Mouse (Mus musculus) kidney, embryonic 14.5 days (tissue): Measurements from ENCODE around the gene Top1. TPM values are rescaled to one million over a fixed set of nuclear protein-coding genes. Genes with fewer than 3 reads are reported as not detected.

ENCODE experiments used
- ATAC-seq: fragments of 200-750 bp; cut with Nextera tagmentation; 2 replicates; pipeline ENCODE4 v1.8.0; 2017; ENCODE audit warnings: moderate number of reproducible peaks, mild to moderate bottlenecking, moderate TSS enrichment, moderate library complexity; ENCODE audit not compliant: low FRiP score, low TSS enrichment
- H3K27ac ChIP-seq: fragments of 300-500 bp; sonication (generic); 2 replicates; pipeline ENCODE4 v1.5.1; 2014; ENCODE audit warnings: low read depth, mild to moderate bottlenecking, low read length, moderate library complexity, mixed read lengths
- H3K27me3 ChIP-seq: fragments of 300-500 bp; sonication (generic); 2 replicates; pipeline ENCODE4 v1.6.1; 2014; ENCODE audit warnings: mild to moderate bottlenecking, low read length; ENCODE audit not compliant: control insufficient read depth, insufficient read depth
- H3K36me3 ChIP-seq: fragments of 300-500 bp; sonication (generic); 2 replicates; pipeline ENCODE4 v1.6.1; 2014; ENCODE audit warnings: low read length, mixed read lengths; ENCODE audit not compliant: control insufficient read depth, insufficient read depth
- H3K4me1 ChIP-seq: fragments of 300-500 bp; sonication (generic); 2 replicates; pipeline ENCODE4 v1.6.1; 2014; ENCODE audit warnings: low read length, mixed read lengths; ENCODE audit not compliant: control insufficient read depth, insufficient read depth
- H3K4me2 ChIP-seq: fragments of 300-500 bp; sonication (generic); replicated peaks from 2 replicates; pipeline ENCODE4 v1.6.1; 2014; ENCODE audit warnings: low read depth, mild to moderate bottlenecking, low read length
- H3K4me3 ChIP-seq: fragments of 300-500 bp; sonication (generic); 2 replicates; pipeline ENCODE4 v1.5.1; 2014; ENCODE audit warnings: mild to moderate bottlenecking, low read length
- H3K9ac ChIP-seq: fragments of 300-500 bp; sonication (generic); 2 replicates; pipeline ENCODE4 v1.6.1; 2014; ENCODE audit warnings: low read depth, mild to moderate bottlenecking, low read length, moderate library complexity
- H3K9me3 ChIP-seq: fragments of 300-500 bp; sonication (generic); 2 replicates; pipeline ENCODE4 v1.6.1; 2016; ENCODE audit warnings: low read length; ENCODE audit not compliant: control insufficient read depth
- WGBS: fragments of 180-500 bp; shearing (Covaris S2); extraction: QIAGEN DNeasy Blood & Tissue Kit; methylation state at CpG from one replicate; pipeline ENCODE4 v1.1.7; 2014; 5-methylcytosine and 5-hydroxymethylcytosine counted together
- polyA plus RNA-seq: library from polyadenylated mRNA; unstranded; fragments of >200 nt; fragmentation: Nextera tagmentation; extraction: Ambion mirVana; gene quantifications from 2 replicates; pipeline ENCODE4 v1.2.1, GENCODE M21; 2014

Gene Top1
- polyA plus RNA-seq, 1 experiment from 2014 or later, result 108 TPM

- H3K27me3 ChIP-seq, result no peaks in the 10 kb centered on the region
- H3K4me2 ChIP-seq, result peak within 1 kb of the TSS; percentile 91
- no peaks in the 10 kb centered on the region for H3K9me3 ChIP-seq
- peak within 1 kb of the TSS; percentile 72 for H3K4me3 ChIP-seq
- peaks cover 35% of the 10 kb centered on the region for H3K4me1 ChIP-seq
- H3K9ac ChIP-seq, result peak within 1 kb of the TSS; percentile 93
- peak; percentile 95 for ATAC-seq
- peak within 1 kb of the TSS; percentile 91 for H3K27ac ChIP-seq
- peaks cover 20% of the 10 kb centered on the region for H3K36me3 ChIP-seq
- under 1% methylated on average over 82 of the region's 99 CpGs for WGBS
Observed at GRCm38 (mm10) chr2:160731117-160731838, 85.6 kb downstream of the Top1 start, which contains the start of gene Plcg1. Gene Plcg1, plus strand, starts transcription at chr2:160731300.

GRCm38 (mm10) chr2:160731839-160732261 lies 86.2 kb downstream of the Top1 start:
- H3K4me1 ChIP-seq, result peaks cover 35% of the 10 kb centered on the region
- H3K9me3 ChIP-seq, result no peaks in the 10 kb centered on the region
- peak; percentile 33 for ATAC-seq
- WGBS, result 0% methylated on average over 29 of the region's 32 CpGs
- peak overlapping the region; percentile 91 for H3K4me2 ChIP-seq
- H3K4me3 ChIP-seq, result peak overlapping the region; percentile 72
- peaks cover 25% of the 10 kb centered on the region for H3K36me3 ChIP-seq
- peak overlapping the region; percentile 91 for H3K27ac ChIP-seq
- H3K27me3 ChIP-seq, result no peaks in the 10 kb centered on the region
- peak overlapping the region; percentile 93 for H3K9ac ChIP-seq

DNA sequence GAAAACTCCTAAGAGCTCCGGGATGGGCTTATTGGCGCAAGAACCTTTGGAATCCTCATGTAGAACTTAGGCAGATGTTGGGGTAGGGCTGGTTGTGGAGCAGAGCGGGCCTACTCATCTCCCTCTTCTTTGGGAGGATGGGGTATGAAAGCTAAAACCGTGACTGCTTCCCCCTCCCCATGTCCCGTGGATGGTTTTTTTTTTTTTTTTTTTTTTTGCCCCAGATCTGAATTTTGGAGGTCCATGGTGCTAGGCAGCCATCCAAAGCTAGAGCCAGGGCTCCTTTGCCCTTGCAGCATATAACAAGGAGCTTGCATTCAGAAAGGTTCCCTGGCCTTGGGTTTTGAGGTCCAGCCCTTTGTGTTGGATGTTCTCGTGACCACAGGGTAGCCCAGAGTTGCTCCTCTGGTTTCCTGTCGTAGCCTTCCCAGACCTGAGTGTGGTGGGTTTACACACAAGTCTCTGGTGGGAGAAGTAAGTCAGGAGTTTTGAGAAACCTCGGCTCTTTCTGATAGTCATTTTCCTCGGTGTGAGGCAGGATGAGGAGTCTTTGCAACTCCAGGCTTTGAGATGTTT lies 86.8 kb downstream of the Top1 start:
- peak overlapping the region; percentile 91 for H3K4me2 ChIP-seq
- peak overlapping the region; percentile 72 for H3K4me3 ChIP-seq
- no peaks in the 10 kb centered on the region for H3K9me3 ChIP-seq
- no peaks in the 10 kb centered on the region for H3K27me3 ChIP-seq
- H3K36me3 ChIP-seq, result peaks cover 28% of the 10 kb centered on the region
- H3K4me1 ChIP-seq, result peaks cover 35% of the 10 kb centered on the region
- WGBS, result 20% methylated on average over 9 of the region's 9 CpGs
- H3K27ac ChIP-seq, result peak overlapping the region; percentile 91; the same call in 1 of the 2 replicates
- ATAC-seq, result no peak
- peak overlapping the region; percentile 93 for H3K9ac ChIP-seq

DNA sequence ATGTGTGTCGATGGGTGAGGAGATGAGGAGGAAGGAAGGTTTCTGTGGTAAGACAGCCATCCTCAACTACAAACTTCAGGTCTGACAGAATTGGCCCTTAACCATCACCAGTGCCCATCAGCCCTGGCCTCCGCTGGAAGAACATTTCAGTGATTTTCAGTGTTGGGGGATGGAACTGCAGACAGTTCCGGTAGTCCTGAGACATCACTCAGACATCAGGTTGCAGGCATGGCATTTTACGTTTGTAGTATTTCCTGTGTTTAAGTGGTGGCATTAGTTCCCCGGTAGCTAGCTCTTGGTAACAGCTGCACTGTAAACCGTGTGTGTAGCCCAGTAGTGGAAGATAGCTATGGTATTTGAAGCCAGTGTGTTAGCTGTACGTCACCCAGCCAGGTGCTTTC lies 87.4 kb downstream of the Top1 start:
- Histone ChIP-seq H3K9me3 (no peaks in the 10 kb centered on the region), H3K27ac (no peak overlapping the region), H3K27me3 (no peaks in the 10 kb centered on the region), H3K4me3 (peak overlapping the region; percentile 72), H3K9ac (peak overlapping the region; percentile 93), H3K4me2 (peak overlapping the region; percentile 91), H3K4me1 (peaks cover 35% of the 10 kb centered on the region), H3K36me3 (peaks cover 32% of the 10 kb centered on the region)
- 30% methylated on average over 7 of the region's 7 CpGs for WGBS
- ATAC-seq, result no peak

GRCm38 (mm10) chr2:160734331-160734730 lies 88.6 kb downstream of the Top1 start:
- Histone ChIP-seq H3K9me3 (no peaks in the 10 kb centered on the region), H3K27me3 (no peaks in the 10 kb centered on the region), H3K9ac (peak overlapping the region; percentile 15; the same call in 1 of the 2 replicates), H3K36me3 (peaks cover 32% of the 10 kb centered on the region), H3K27ac (no peak overlapping the region), H3K4me1 (peaks cover 35% of the 10 kb centered on the region), H3K4me3 (no peak overlapping the region), H3K4me2 (peak overlapping the region; percentile 91; the same call in 1 of the 2 replicates)
- WGBS, result 63% methylated on average over 3 of the region's 3 CpGs
- ATAC-seq, result no peak

DNA sequence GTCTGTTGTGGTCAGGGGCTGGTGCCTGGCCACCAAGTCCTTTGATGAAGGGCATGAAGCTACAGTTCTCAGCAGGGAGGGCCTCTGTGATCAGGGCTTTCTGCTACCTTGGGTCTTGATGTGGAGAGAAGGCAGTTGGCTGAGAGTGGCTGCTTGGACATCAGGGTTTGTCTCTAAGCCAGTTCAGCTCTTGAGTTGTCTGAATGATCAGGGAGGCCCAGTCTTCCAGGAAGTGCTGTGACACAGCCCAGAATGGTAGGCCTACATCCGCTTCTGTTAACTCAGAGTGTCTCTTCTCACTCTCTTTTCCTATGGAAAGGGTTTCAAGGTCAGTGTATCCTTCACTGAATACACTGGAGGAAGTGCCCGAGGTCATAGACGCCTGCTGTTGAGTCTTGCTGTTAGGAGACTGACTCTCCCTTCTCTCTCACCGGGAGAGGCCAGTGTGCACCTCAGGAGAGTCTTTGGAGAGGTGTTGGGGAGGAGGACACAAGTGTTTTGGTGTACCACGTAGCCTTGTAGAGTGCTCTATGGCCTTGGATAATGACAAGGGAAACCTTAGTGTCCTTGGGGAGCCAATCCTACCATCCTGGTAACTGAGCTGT lies 90.1 kb downstream of the Top1 start:
- WGBS, result 78% methylated on average over 5 of the region's 5 CpGs
- Histone ChIP-seq H3K4me1 (peaks cover 41% of the 10 kb centered on the region), H3K9me3 (no peaks in the 10 kb centered on the region), H3K4me2 (no peak overlapping the region), H3K27ac (no peak overlapping the region), H3K27me3 (no peaks in the 10 kb centered on the region), H3K4me3 (no peak overlapping the region), H3K9ac (no peak overlapping the region), H3K36me3 (peaks cover 32% of the 10 kb centered on the region)
- ATAC-seq, result no peak

GRCm38 (mm10) chr2:160736466-160736865 lies 90.8 kb downstream of the Top1 start:
- no peak overlapping the region for H3K4me3 ChIP-seq
- no peaks in the 10 kb centered on the region for H3K9me3 ChIP-seq
- H3K4me1 ChIP-seq, result peaks cover 41% of the 10 kb centered on the region
- no peak for ATAC-seq
- WGBS, result 87% methylated on average over 3 of the region's 3 CpGs
- H3K27ac ChIP-seq, result no peak overlapping the region
- no peak overlapping the region for H3K4me2 ChIP-seq
- H3K27me3 ChIP-seq, result no peaks in the 10 kb centered on the region
- no peak overlapping the region for H3K9ac ChIP-seq
- peaks cover 35% of the 10 kb centered on the region for H3K36me3 ChIP-seq

GRCm38 (mm10) chr2:160738354-160738753 lies 92.7 kb downstream of the Top1 start:
- no peak for ATAC-seq
- 50% methylated on average over 5 of the region's 5 CpGs for WGBS
- Histone ChIP-seq H3K4me1 (peaks cover 31% of the 10 kb centered on the region), H3K4me3 (no peak overlapping the region), H3K4me2 (no peak overlapping the region), H3K9ac (no peak overlapping the region), H3K27me3 (no peaks in the 10 kb centered on the region), H3K36me3 (peaks cover 35% of the 10 kb centered on the region), H3K27ac (no peak overlapping the region), H3K9me3 (no peaks in the 10 kb centered on the region)
